Mouse (Mus musculus): ENCODE measurements around the gene Ly6g5c. TPM values are rescaled to one million over a fixed set of nuclear protein-coding genes. Genes with fewer than 3 reads are reported as not detected.

Ly6g5c gene
- polyA plus RNA-seq, 1 experiment from 2014 or later: not detected

DNA sequence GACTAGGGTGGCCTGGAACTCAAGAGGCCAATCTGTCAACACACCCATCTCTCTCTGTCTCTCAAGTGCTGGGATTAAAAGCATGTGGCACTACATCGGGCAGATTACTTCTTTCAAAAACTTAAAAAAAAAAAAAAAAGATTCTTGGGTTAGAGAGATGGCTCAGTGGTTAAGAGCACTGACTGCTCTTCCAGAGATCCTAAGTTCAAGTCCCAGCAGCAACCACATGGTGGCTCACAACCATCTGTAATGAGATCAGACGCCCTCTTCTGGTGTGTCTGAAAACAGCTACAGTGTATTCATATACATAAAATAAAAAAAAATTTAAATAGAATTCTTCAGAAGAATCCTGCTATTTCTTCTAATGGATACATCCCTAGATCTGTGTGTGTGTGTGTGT is 19.9 kb upstream of the Ly6g5c start:
- Histone ChIP-seq H3K27ac (ENCODE audit: low read depth, low read length) (no peak overlapping the region), H3K4me2 (replicated peaks; ENCODE audit: low read depth) (no peak overlapping the region), H3K4me3 (ENCODE audit: low read depth, low read length) (no peak overlapping the region), H3K27me3 (replicated peaks; ENCODE audit: control insufficient read depth, insufficient read depth, low read length) (no peaks in the 10 kb centered on the region), H3K9me3 (ENCODE audit: control insufficient read depth) (no peaks in the 10 kb centered on the region), H3K36me3 (ENCODE audit: control insufficient read depth, insufficient read depth) (peaks cover 23% of the 10 kb centered on the region), H3K4me1 (replicated peaks; ENCODE audit: control insufficient read depth, insufficient read depth, low read length) (peaks cover 8% of the 10 kb centered on the region; the same call in 1 of the 2 replicates), H3K9ac (ENCODE audit: low read depth, low read length) (no peak overlapping the region)
- peak; percentile 62 for TF ChIP-seq CTCF (IDR thresholded peaks at IDR 0.05; ENCODE audit: low read depth)
- no peak for ATAC-seq
- WGBS: 48% methylated on average over 2 of the region's 2 CpGs

DNA sequence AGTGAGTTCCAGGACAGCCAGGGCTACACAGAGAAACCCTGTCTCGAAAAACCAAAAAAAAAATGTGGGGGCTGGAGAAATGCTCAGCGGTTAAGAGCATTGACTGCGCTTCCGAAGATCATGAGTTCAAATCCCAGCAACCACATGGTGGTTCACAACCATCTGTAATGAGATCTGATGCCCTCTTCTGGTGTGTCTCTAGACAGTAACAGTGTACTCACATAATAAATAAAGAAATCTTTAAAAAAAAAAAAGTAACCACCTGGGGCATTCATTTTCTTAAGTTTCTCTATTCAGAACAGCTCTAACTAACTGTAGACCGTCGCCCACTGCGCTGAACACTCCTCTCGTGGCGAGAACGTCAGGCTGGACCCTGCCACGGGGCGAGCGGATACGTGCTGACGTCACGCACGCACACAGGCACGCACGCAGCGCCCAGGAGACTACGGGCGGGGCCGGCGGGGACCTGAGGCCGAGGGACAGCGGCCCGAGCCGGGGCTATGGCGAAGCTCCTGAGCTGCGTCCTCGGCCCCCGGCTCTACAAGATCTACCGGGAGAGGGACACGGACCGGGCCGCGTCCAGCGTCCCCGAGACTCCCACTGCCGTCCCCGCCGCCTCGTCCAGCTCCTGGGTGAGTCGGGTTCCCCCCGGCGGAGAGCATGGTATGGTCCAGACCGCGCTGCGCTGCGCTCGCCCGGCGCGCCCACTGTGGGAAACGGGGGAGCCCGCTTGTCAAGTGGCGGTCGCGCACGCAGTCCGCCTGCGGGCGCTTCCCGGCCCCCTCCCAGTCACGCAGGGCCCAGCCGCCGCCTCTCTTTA is 19.0 kb upstream of the Ly6g5c start, which contains the start of gene Abhd16a:
Gene Abhd16a, plus strand, starts transcription at position 439 of the 820 bp plus-strand sequence.
- 2% methylated on average over 67 of the region's 67 CpGs for WGBS
- H3K4me1 ChIP-seq (replicated peaks; ENCODE audit: control insufficient read depth, insufficient read depth, low read length): peaks cover 8% of the 10 kb centered on the region; the same call in 1 of the 2 replicates
- peak; percentile 98 for ATAC-seq
- H3K9me3 ChIP-seq (ENCODE audit: control insufficient read depth): no peaks in the 10 kb centered on the region
- TF ChIP-seq CTCF (IDR thresholded peaks at IDR 0.05; ENCODE audit: low read depth): peak; percentile 32
- H3K27ac ChIP-seq (ENCODE audit: low read depth, low read length): peak within 1 kb of the TSS; percentile 91
- H3K4me2 ChIP-seq (replicated peaks; ENCODE audit: low read depth): peak within 1 kb of the TSS; percentile 75
- H3K36me3 ChIP-seq (ENCODE audit: control insufficient read depth, insufficient read depth): peaks cover 32% of the 10 kb centered on the region
- peak within 1 kb of the TSS; percentile 78 for H3K9ac ChIP-seq (ENCODE audit: low read depth, low read length)
- H3K4me3 ChIP-seq (ENCODE audit: low read depth, low read length): peak within 1 kb of the TSS; percentile 64
- H3K27me3 ChIP-seq (replicated peaks; ENCODE audit: control insufficient read depth, insufficient read depth, low read length): no peaks in the 10 kb centered on the region

DNA sequence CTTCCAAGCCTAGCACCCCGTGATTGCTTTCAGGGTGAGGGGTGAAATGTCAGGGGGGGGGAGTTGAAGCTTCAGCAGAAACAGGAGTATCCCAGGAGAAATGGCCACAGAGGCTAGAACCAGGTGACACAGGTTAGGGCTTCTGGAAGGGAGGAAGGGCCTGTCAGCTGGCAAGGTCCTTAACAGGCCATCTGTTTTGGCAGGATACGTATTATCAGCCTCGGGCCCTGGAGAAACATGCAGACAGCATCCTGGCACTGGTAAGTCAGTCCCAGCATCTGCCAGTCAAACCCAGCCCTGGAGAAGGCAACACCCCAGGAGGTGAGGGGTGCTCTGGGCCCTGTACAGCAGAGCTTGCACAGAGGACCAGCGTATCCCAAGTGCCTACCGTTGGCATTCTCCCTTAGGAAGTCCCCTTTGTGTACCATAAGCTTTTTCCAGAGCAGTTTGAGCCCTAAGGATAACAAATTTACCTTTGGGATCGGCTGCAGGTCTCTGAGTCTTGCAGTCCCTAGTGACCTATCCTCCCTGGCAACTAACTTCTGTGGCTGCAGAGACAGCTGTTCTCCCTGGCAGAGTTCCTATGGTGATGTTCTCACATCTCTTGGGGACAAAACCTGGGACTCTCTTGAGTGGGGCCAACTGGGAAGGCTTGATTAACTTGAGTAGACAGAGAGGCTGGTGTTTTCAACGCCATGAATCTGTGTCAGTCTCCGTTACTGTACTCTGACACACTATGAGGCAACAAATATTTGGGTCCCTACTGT is 17.7 kb upstream of the Ly6g5c start:
- 59% methylated on average over 8 of the region's 8 CpGs for WGBS
- H3K4me2 ChIP-seq (replicated peaks; ENCODE audit: low read depth): peak overlapping the region; percentile 75
- peaks cover 8% of the 10 kb centered on the region; the same call in 1 of the 2 replicates for H3K4me1 ChIP-seq (replicated peaks; ENCODE audit: control insufficient read depth, insufficient read depth, low read length)
- peak overlapping the region; percentile 64 for H3K4me3 ChIP-seq (ENCODE audit: low read depth, low read length)
- H3K36me3 ChIP-seq (ENCODE audit: control insufficient read depth, insufficient read depth): peaks cover 44% of the 10 kb centered on the region
- H3K27me3 ChIP-seq (replicated peaks; ENCODE audit: control insufficient read depth, insufficient read depth, low read length): no peaks in the 10 kb centered on the region
- no peaks in the 10 kb centered on the region for H3K9me3 ChIP-seq (ENCODE audit: control insufficient read depth)
- peak overlapping the region; percentile 53; the same call in 1 of the 2 replicates for H3K9ac ChIP-seq (ENCODE audit: low read depth, low read length)
- ATAC-seq: no peak
- no peak for TF ChIP-seq CTCF (IDR thresholded peaks at IDR 0.05; ENCODE audit: low read depth)
- H3K27ac ChIP-seq (ENCODE audit: low read depth, low read length): peak overlapping the region; percentile 54; the same call in 1 of the 2 replicates

DNA sequence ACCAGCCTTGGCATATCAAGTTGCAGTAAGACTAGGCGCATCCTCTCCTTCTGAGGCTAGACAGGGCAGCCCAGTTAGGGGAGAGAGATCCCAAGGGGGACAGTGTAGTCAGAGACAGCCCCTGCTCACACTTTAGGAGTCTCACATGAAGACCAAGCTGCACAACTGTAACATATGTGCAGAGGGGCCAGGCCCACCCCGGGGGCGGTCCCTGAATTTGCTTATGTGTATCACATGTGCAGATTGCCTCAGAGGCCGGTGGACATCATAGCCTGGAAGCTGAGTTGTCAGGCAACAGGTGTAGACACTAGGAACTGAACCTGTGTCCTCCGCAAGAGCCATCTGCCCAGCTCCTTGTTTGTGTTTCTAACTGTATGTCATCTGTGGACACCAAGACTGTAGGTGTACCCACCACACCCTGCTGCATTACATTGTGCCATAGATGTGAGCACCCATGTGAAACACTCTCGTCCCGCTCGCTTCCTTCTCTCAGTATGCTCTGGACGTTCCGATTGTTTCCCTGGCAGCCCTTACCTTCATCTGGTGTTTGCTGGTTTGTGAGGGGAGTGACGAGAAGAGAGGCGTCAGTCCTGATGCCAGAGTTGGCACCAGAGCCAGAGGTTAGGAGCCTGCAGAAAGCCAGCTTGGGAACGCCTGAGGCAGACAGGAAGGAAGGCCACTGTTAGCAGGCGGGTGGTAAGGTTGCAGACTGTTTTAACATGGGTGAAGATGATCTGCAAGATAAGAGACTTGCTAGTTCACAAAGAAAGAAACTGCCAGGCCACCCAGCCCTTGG is 15.5 kb upstream of the Ly6g5c start:
- no peak for ATAC-seq
- no peak overlapping the region for H3K27ac ChIP-seq (ENCODE audit: low read depth, low read length)

DNA sequence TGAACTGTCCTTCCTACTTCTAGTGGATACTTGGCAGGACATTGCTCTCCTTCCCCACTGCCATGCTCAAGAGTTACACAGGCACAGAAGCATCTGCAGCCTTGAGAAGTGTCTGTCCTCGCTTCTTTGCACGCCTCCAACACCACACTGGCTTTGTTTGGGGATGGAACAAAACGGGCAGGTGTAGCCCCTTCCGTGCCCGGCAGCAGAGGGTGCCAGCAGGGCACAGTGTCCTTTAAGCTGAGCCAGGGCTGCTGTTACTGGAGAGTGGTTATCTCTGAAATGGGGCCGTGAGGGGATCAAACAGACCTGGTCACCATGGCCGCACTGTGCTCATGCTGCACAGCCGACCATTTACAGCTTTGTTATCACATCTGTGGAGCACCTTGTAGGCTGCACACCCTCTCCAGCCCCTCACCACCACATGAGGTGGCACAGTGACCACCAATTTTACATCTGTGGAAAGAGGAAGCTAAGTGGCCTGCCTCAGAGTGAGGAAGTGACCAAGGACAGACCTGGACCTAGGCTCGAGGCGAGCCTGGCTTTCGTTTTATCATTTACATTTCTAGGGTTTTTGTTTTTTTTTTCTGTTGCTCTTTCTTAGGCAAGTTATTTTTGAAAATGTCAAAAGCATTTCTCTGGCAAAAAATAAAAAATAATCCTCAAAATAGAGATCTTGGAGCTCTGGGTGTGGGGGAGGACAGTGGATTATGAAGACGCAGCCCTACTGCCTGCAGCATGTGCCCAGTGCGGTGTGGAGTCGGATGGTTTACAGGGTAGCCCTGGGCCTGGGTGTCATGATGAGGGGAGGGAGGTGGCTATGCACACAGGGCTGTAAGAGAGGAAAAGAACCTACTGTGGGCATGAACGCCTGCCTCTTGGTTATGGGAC is 13.4 kb upstream of the Ly6g5c start:
- no peak overlapping the region for H3K9ac ChIP-seq (ENCODE audit: low read depth, low read length)
- H3K36me3 ChIP-seq (ENCODE audit: control insufficient read depth, insufficient read depth): peaks cover 87% of the 10 kb centered on the region
- H3K4me3 ChIP-seq (ENCODE audit: low read depth, low read length): no peak overlapping the region
- no peak for ATAC-seq
- H3K27ac ChIP-seq (ENCODE audit: low read depth, low read length): no peak overlapping the region
- H3K4me2 ChIP-seq (replicated peaks; ENCODE audit: low read depth): no peak overlapping the region
- H3K4me1 ChIP-seq (replicated peaks; ENCODE audit: control insufficient read depth, insufficient read depth, low read length): peaks cover 7% of the 10 kb centered on the region; the same call in 1 of the 2 replicates
- no peaks in the 10 kb centered on the region for H3K27me3 ChIP-seq (replicated peaks; ENCODE audit: control insufficient read depth, insufficient read depth, low read length)
- 74% methylated on average over 15 of the region's 15 CpGs for WGBS
- no peaks in the 10 kb centered on the region for H3K9me3 ChIP-seq (ENCODE audit: control insufficient read depth)
- no peak for TF ChIP-seq CTCF (IDR thresholded peaks at IDR 0.05; ENCODE audit: low read depth)

More for the DNA sequence above, 15.5 kb upstream of the Ly6g5c start:
- WGBS: 90% methylated on average over 14 of the region's 14 CpGs
- Histone ChIP-seq H3K36me3 (ENCODE audit: control insufficient read depth, insufficient read depth) (peaks cover 66% of the 10 kb centered on the region), H3K27me3 (replicated peaks; ENCODE audit: control insufficient read depth, insufficient read depth, low read length) (no peaks in the 10 kb centered on the region), H3K9ac (ENCODE audit: low read depth, low read length) (no peak overlapping the region), H3K4me1 (replicated peaks; ENCODE audit: control insufficient read depth, insufficient read depth, low read length) (peaks cover 8% of the 10 kb centered on the region; the same call in 1 of the 2 replicates), H3K9me3 (ENCODE audit: control insufficient read depth) (no peaks in the 10 kb centered on the region), H3K4me2 (replicated peaks; ENCODE audit: low read depth) (no peak overlapping the region), H3K4me3 (ENCODE audit: low read depth, low read length) (no peak overlapping the region)
- no peak for TF ChIP-seq CTCF (IDR thresholded peaks at IDR 0.05; ENCODE audit: low read depth)

All from intestine, postnatal 0 days (tissue).